Mouse (Mus musculus): ENCODE measurements at regions not wholly inside any gene's neighbourhood (a gene's known extent, or its start where the extent isn't known, plus 50 kb on each side); places are given as distances from the start of the nearest gene placed in this dataset.

GRCm38 (mm10) chr15:68014605-68015305, 1514.0 kb upstream of the Lrrc6 start:
- H3K4me2 ChIP-seq (ENCODE audit: low read depth, severe bottlenecking): no peak overlapping the region
- H3K36me3 ChIP-seq (ENCODE audit: control insufficient read depth, insufficient read depth, low read length): no peaks in the 10 kb centered on the region
- H3K27me3 ChIP-seq (ENCODE audit: control insufficient read depth, insufficient read depth, low read length): no peaks in the 10 kb centered on the region
- WGBS: 56% methylated on average over 2 of the region's 2 CpGs
- ATAC-seq (ENCODE audit: insufficient number of reproducible peaks, low FRiP score, low TSS enrichment, low read depth) (no peak), DNase-seq (ENCODE audit: low spot score) (no peak)
- H3K9me3 ChIP-seq (ENCODE audit: control insufficient read depth, low read length): no peaks in the 10 kb centered on the region; the same call in 1 of the 2 replicates
- no peak overlapping the region for H3K4me3 ChIP-seq (ENCODE audit: low read depth, low read length)
- H3K9ac ChIP-seq (ENCODE audit: low read length): no peak overlapping the region
- no peaks in the 10 kb centered on the region for H3K4me1 ChIP-seq (ENCODE audit: control insufficient read depth, insufficient read depth, low read length)
- no peak overlapping the region for H3K27ac ChIP-seq (replicated peaks; ENCODE audit: low read depth, low read length)

- Histone ChIP-seq H3K4me2 (ENCODE audit: low read depth, severe bottlenecking) (no peak overlapping the region), H3K9ac (ENCODE audit: low read length) (no peak overlapping the region), H3K9me3 (ENCODE audit: control insufficient read depth, low read length) (no peaks in the 10 kb centered on the region; the same call in 1 of the 2 replicates), H3K4me1 (ENCODE audit: control insufficient read depth, insufficient read depth, low read length) (no peaks in the 10 kb centered on the region), H3K4me3 (ENCODE audit: low read depth, low read length) (no peak overlapping the region), H3K36me3 (ENCODE audit: control insufficient read depth, insufficient read depth, low read length) (no peaks in the 10 kb centered on the region), H3K27ac (replicated peaks; ENCODE audit: low read depth, low read length) (no peak overlapping the region), H3K27me3 (ENCODE audit: control insufficient read depth, insufficient read depth, low read length) (no peaks in the 10 kb centered on the region)
- no peak for DNase-seq (ENCODE audit: low spot score)
- WGBS: 86% methylated on average over 1 of the region's 1 CpGs
- no peak for ATAC-seq (ENCODE audit: insufficient number of reproducible peaks, low FRiP score, low TSS enrichment, low read depth)
Measured at GRCm38 (mm10) chr15:68011162-68011561, 1510.5 kb upstream of the Lrrc6 start.

- Histone ChIP-seq H3K9me3 (ENCODE audit: control insufficient read depth, low read length) (no peaks in the 10 kb centered on the region; the same call in 1 of the 2 replicates), H3K27me3 (ENCODE audit: control insufficient read depth, insufficient read depth, low read length) (no peaks in the 10 kb centered on the region), H3K4me2 (ENCODE audit: low read depth, severe bottlenecking) (no peak overlapping the region), H3K9ac (ENCODE audit: low read length) (no peak overlapping the region), H3K4me1 (ENCODE audit: control insufficient read depth, insufficient read depth, low read length) (no peaks in the 10 kb centered on the region), H3K27ac (replicated peaks; ENCODE audit: low read depth, low read length) (no peak overlapping the region), H3K4me3 (ENCODE audit: low read depth, low read length) (no peak overlapping the region), H3K36me3 (ENCODE audit: control insufficient read depth, insufficient read depth, low read length) (no peaks in the 10 kb centered on the region)
- 97% methylated on average over 1 of the region's 1 CpGs for WGBS
- ATAC-seq (ENCODE audit: insufficient number of reproducible peaks, low FRiP score, low TSS enrichment, low read depth) (no peak), DNase-seq (ENCODE audit: low spot score) (no peak)
Measured at GRCm38 (mm10) chr15:68010189-68010588, 1509.5 kb upstream of the Lrrc6 start.

GRCm38 (mm10) chr15:68004798-68005197, 1504.1 kb upstream of the Lrrc6 start:
- Histone ChIP-seq H3K9me3 (ENCODE audit: control insufficient read depth, low read length) (no peaks in the 10 kb centered on the region), H3K27me3 (ENCODE audit: control insufficient read depth, insufficient read depth, low read length) (no peaks in the 10 kb centered on the region), H3K9ac (ENCODE audit: low read length) (no peak overlapping the region), H3K27ac (replicated peaks; ENCODE audit: low read depth, low read length) (no peak overlapping the region), H3K4me2 (ENCODE audit: low read depth, severe bottlenecking) (no peak overlapping the region), H3K36me3 (ENCODE audit: control insufficient read depth, insufficient read depth, low read length) (no peaks in the 10 kb centered on the region), H3K4me3 (ENCODE audit: low read depth, low read length) (no peak overlapping the region), H3K4me1 (ENCODE audit: control insufficient read depth, insufficient read depth, low read length) (no peaks in the 10 kb centered on the region)
- ATAC-seq (ENCODE audit: insufficient number of reproducible peaks, low FRiP score, low TSS enrichment, low read depth) (no peak), DNase-seq (ENCODE audit: low spot score) (no peak)
- 81% methylated on average over 5 of the region's 5 CpGs for WGBS

GRCm38 (mm10) chr15:67996532-67996931, 1495.8 kb upstream of the Lrrc6 start:
- Histone ChIP-seq H3K36me3 (ENCODE audit: control insufficient read depth, insufficient read depth, low read length) (no peaks in the 10 kb centered on the region), H3K27me3 (ENCODE audit: control insufficient read depth, insufficient read depth, low read length) (no peaks in the 10 kb centered on the region), H3K27ac (replicated peaks; ENCODE audit: low read depth, low read length) (no peak overlapping the region), H3K4me1 (ENCODE audit: control insufficient read depth, insufficient read depth, low read length) (0 out of 2 replicates have a peak, but pooled peaks cover 2% of the 10 kb centered on the region), H3K4me3 (ENCODE audit: low read depth, low read length) (no peak overlapping the region), H3K4me2 (ENCODE audit: low read depth, severe bottlenecking) (no peak overlapping the region), H3K9ac (ENCODE audit: low read length) (no peak overlapping the region), H3K9me3 (ENCODE audit: control insufficient read depth, low read length) (no peaks in the 10 kb centered on the region)
- peak; percentile 22 for DNase-seq (ENCODE audit: low spot score)
- no peak for ATAC-seq (ENCODE audit: insufficient number of reproducible peaks, low FRiP score, low TSS enrichment, low read depth)
- 30% methylated on average over 7 of the region's 7 CpGs for WGBS

- no peaks in the 10 kb centered on the region for H3K27me3 ChIP-seq (ENCODE audit: control insufficient read depth, insufficient read depth, low read length)
- H3K4me1 ChIP-seq (ENCODE audit: control insufficient read depth, insufficient read depth, low read length): no peaks in the 10 kb centered on the region
- H3K4me3 ChIP-seq (ENCODE audit: low read depth, low read length): no peak overlapping the region
- no peak overlapping the region for H3K4me2 ChIP-seq (ENCODE audit: low read depth, severe bottlenecking)
- no peaks in the 10 kb centered on the region for H3K36me3 ChIP-seq (ENCODE audit: control insufficient read depth, insufficient read depth, low read length)
- no peak for DNase-seq (ENCODE audit: low spot score)
- no peak for ATAC-seq (ENCODE audit: insufficient number of reproducible peaks, low FRiP score, low TSS enrichment, low read depth)
- no peak overlapping the region for H3K27ac ChIP-seq (replicated peaks; ENCODE audit: low read depth, low read length)
- no peak overlapping the region for H3K9ac ChIP-seq (ENCODE audit: low read length)
- no peaks in the 10 kb centered on the region for H3K9me3 ChIP-seq (ENCODE audit: control insufficient read depth, low read length)
- WGBS: 79% methylated on average over 5 of the region's 5 CpGs
Measured at GRCm38 (mm10) chr15:67989428-67990272, 1488.9 kb upstream of the Lrrc6 start.

GRCm38 (mm10) chr15:67987941-67988340, 1487.2 kb upstream of the Lrrc6 start:
- H3K9me3 ChIP-seq (ENCODE audit: control insufficient read depth, low read length): no peaks in the 10 kb centered on the region
- H3K36me3 ChIP-seq (ENCODE audit: control insufficient read depth, insufficient read depth, low read length): no peaks in the 10 kb centered on the region
- H3K4me2 ChIP-seq (ENCODE audit: low read depth, severe bottlenecking): no peak overlapping the region
- no peak overlapping the region for H3K27ac ChIP-seq (replicated peaks; ENCODE audit: low read depth, low read length)
- no peak overlapping the region for H3K9ac ChIP-seq (ENCODE audit: low read length)
- H3K27me3 ChIP-seq (ENCODE audit: control insufficient read depth, insufficient read depth, low read length): no peaks in the 10 kb centered on the region
- no peak overlapping the region for H3K4me3 ChIP-seq (ENCODE audit: low read depth, low read length)
- no peaks in the 10 kb centered on the region for H3K4me1 ChIP-seq (ENCODE audit: control insufficient read depth, insufficient read depth, low read length)
- WGBS: 92% methylated on average over 4 of the region's 4 CpGs
- ATAC-seq (ENCODE audit: insufficient number of reproducible peaks, low FRiP score, low TSS enrichment, low read depth): no peak
- DNase-seq (ENCODE audit: low spot score): no peak

- H3K9me3 ChIP-seq (ENCODE audit: control insufficient read depth, low read length): no peaks in the 10 kb centered on the region
- no peaks in the 10 kb centered on the region for H3K36me3 ChIP-seq (ENCODE audit: control insufficient read depth, insufficient read depth, low read length)
- H3K4me1 ChIP-seq (ENCODE audit: control insufficient read depth, insufficient read depth, low read length): no peaks in the 10 kb centered on the region
- H3K27me3 ChIP-seq (ENCODE audit: control insufficient read depth, insufficient read depth, low read length): no peaks in the 10 kb centered on the region
- ATAC-seq (ENCODE audit: insufficient number of reproducible peaks, low FRiP score, low TSS enrichment, low read depth) (no peak), DNase-seq (ENCODE audit: low spot score) (no peak)
- H3K27ac ChIP-seq (replicated peaks; ENCODE audit: low read depth, low read length): no peak overlapping the region
- WGBS: 22% methylated on average over 1 of the region's 1 CpGs
- H3K4me3 ChIP-seq (ENCODE audit: low read depth, low read length): no peak overlapping the region
- no peak overlapping the region for H3K9ac ChIP-seq (ENCODE audit: low read length)
- no peak overlapping the region for H3K4me2 ChIP-seq (ENCODE audit: low read depth, severe bottlenecking)
Measured at GRCm38 (mm10) chr15:67983253-67983652, 1482.5 kb upstream of the Lrrc6 start.
